8 mouse cellular contexts compared by ENCODE assay signal in genomic region chr16:75766388-75767249, GRCm38 (mm10). TPM values are rescaled to one million over a fixed set of nuclear protein-coding genes. Genes with fewer than 3 reads are reported as not detected.
DNase-seq lines count a peak whose midpoint lies in the region; ATAC-seq and TF ChIP-seq lines count a peak whose summit lies in the region.

Gene Hspa13 (minus strand): TSS chr16:75767104.

- H3K27ac ChIP-seq in ES-Bruce4 (ENCODE audit: insufficient read depth, low read length): 0 out of 2 replicates have a peak within 1 kb of the TSS, but pooled peaks have one; percentile 63
- peak within 1 kb of the TSS; percentile 74 for H3K27ac ChIP-seq in forebrain, embryonic 13.5 days
- peak within 1 kb of the TSS; percentile 72 for H3K27ac ChIP-seq in liver, postnatal 0 days (ENCODE audit: low read depth)
- peak within 1 kb of the TSS; percentile 78 for H3K27ac ChIP-seq in neural tube, embryonic 14.5 days (ENCODE audit: low read depth, low read length)

- no peaks in the 10 kb centered on the region for H3K4me1 ChIP-seq in ES-Bruce4 (ENCODE audit: control insufficient read depth, insufficient read depth, low read length)
- H3K4me1 ChIP-seq in forebrain, embryonic 13.5 days: peaks cover 19% of the 10 kb centered on the region
- 0 out of 2 replicates have a peak, but pooled peaks cover 4% of the 10 kb centered on the region for H3K4me1 ChIP-seq in liver, postnatal 0 days (ENCODE audit: insufficient read depth)
- no peaks in the 10 kb centered on the region for H3K4me1 ChIP-seq in neural tube, embryonic 14.5 days (ENCODE audit: control insufficient read depth, insufficient read depth, low read length)

- peaks cover 4% of the 10 kb centered on the region; the same call in 1 of the 2 replicates for H3K36me3 ChIP-seq in ES-Bruce4 (ENCODE audit: control insufficient read depth, insufficient read depth, low read length, poor library complexity, severe bottlenecking)
- peaks cover 27% of the 10 kb centered on the region for H3K36me3 ChIP-seq in forebrain, embryonic 13.5 days (ENCODE audit: poor library complexity, severe bottlenecking)
- H3K36me3 ChIP-seq in liver, postnatal 0 days (replicated peaks; ENCODE audit: insufficient read depth, low read length): no peaks in the 10 kb centered on the region; the same call in 1 of the 2 replicates
- H3K36me3 ChIP-seq in neural tube, embryonic 14.5 days (ENCODE audit: control insufficient read depth, insufficient read depth, low read length): peaks cover 8% of the 10 kb centered on the region

- no peaks in the 10 kb centered on the region for H3K9me3 ChIP-seq in ES-Bruce4 (replicated peaks; ENCODE audit: control insufficient read depth, insufficient read depth, low read length, poor library complexity, severe bottlenecking)
- no peaks in the 10 kb centered on the region for H3K9me3 ChIP-seq in forebrain, embryonic 13.5 days (replicated peaks)
- H3K9me3 ChIP-seq in liver, postnatal 0 days (ENCODE audit: low read length): no peaks in the 10 kb centered on the region
- no peaks in the 10 kb centered on the region for H3K9me3 ChIP-seq in neural tube, embryonic 14.5 days (ENCODE audit: control insufficient read depth, low read length)

- no peak for TF ChIP-seq EP300 in ES-Bruce4 (IDR thresholded peaks at IDR 0.05; ENCODE audit: insufficient read depth, low read depth, low read length)
- TF ChIP-seq EP300 in liver, postnatal 0 days (IDR thresholded peaks at IDR 0.05; ENCODE audit: low read depth): peak; percentile 13; the same call in 1 of the 2 replicates

- WGBS in forebrain, embryonic 13.5 days: under 1% methylated on average over 51 of the region's 51 CpGs
- WGBS in large intestine, adult 2 months: under 1% methylated on average over 51 of the region's 51 CpGs
- WGBS in liver, postnatal 0 days (ENCODE audit: insufficient replicate concordance): under 1% methylated on average over 51 of the region's 51 CpGs
- under 1% methylated on average over 51 of the region's 51 CpGs for WGBS in neural tube, embryonic 14.5 days

- peak; percentile 99 for ATAC-seq in cerebellum, adult (ENCODE audit: insufficient number of reproducible peaks, low FRiP score, low TSS enrichment)
- peak; percentile 99 for ATAC-seq in forebrain, embryonic 13.5 days
- peak; percentile 98 for ATAC-seq in liver, postnatal 0 days
- peak; percentile 99 for ATAC-seq in neural tube, embryonic 14.5 days (ENCODE audit: low read depth)

- H3K9ac ChIP-seq in ES-Bruce4 (ENCODE audit: low read depth, poor library complexity, severe bottlenecking): peak within 1 kb of the TSS; percentile 71
- H3K9ac ChIP-seq in forebrain, embryonic 13.5 days: peak within 1 kb of the TSS; percentile 76
- peak within 1 kb of the TSS; percentile 79 for H3K9ac ChIP-seq in liver, postnatal 0 days (replicated peaks)
- H3K9ac ChIP-seq in neural tube, embryonic 14.5 days (replicated peaks; ENCODE audit: low read depth, low read length): peak within 1 kb of the TSS; percentile 64

- peak within 1 kb of the TSS; percentile 100 for H3K4me3 ChIP-seq in ES-Bruce4 (ENCODE audit: low read depth, low read length)
- peak within 1 kb of the TSS; percentile 71 for H3K4me3 ChIP-seq in forebrain, embryonic 13.5 days
- H3K4me3 ChIP-seq in liver, postnatal 0 days (ENCODE audit: low read depth, low read length): peak within 1 kb of the TSS; percentile 89
- H3K4me3 ChIP-seq in neural tube, embryonic 14.5 days (ENCODE audit: low read depth, low read length): peak within 1 kb of the TSS; percentile 68

- no peak for TF ChIP-seq CTCF in ES-Bruce4 (IDR thresholded peaks at IDR 0.05; ENCODE audit: low read depth, low read length)
- TF ChIP-seq CTCF in liver, postnatal 0 days (IDR thresholded peaks at IDR 0.05; ENCODE audit: low read depth): peak; percentile 29

- peak within 1 kb of the TSS; percentile 67 for H3K4me2 ChIP-seq in forebrain, embryonic 13.5 days
- peak within 1 kb of the TSS; percentile 92 for H3K4me2 ChIP-seq in liver, postnatal 0 days (ENCODE audit: low read depth, low read length)
- peak within 1 kb of the TSS; percentile 64 for H3K4me2 ChIP-seq in neural tube, embryonic 14.5 days (ENCODE audit: low read depth, low read length)

- peak; percentile 19 for TF ChIP-seq POLR2A in ES-Bruce4 (IDR thresholded peaks at IDR 0.05; ENCODE audit: insufficient read depth, low read length)

- peak; percentile 98 for DNase-seq in heart, postnatal 10 days
- DNase-seq in large intestine, adult 2 months (ENCODE audit: low read depth, low spot score): peak; percentile 92
- peak; percentile 97 for DNase-seq in liver, postnatal 0 days
- DNase-seq in testis, postnatal 10 days (ENCODE audit: low spot score): peak; percentile 96

- H3K27me3 ChIP-seq in ES-Bruce4 (ENCODE audit: control insufficient read depth, insufficient read depth, low read length, poor library complexity, severe bottlenecking): no peaks in the 10 kb centered on the region
- H3K27me3 ChIP-seq in forebrain, embryonic 13.5 days: no peaks in the 10 kb centered on the region
- no peaks in the 10 kb centered on the region for H3K27me3 ChIP-seq in liver, postnatal 0 days (ENCODE audit: insufficient read depth, low read length)
- no peaks in the 10 kb centered on the region for H3K27me3 ChIP-seq in neural tube, embryonic 14.5 days (ENCODE audit: control insufficient read depth, insufficient read depth, low read length)

- intact Hi-C loops in heart, postnatal 10 days (cut with DNase I): loop anchor here (5.0 to 10.0 kb wide), 3 partner anchors 528 to 1246 kb away; partner anchors contain the start of genes Nrip1 and Usp25

RNA-seq across cellular contexts. Expression of gene Hspa13, which starts in this region (rescaled TPM):
- polyA plus RNA-seq in ES-Bruce4 (2011; ENCODE audit: insufficient read depth, insufficient read length, low read depth, missing spikeins): 12.6 and 13.2 TPM in 2 replicates
- polyA plus RNA-seq in forebrain, embryonic 13.5 days (2015; fragmentation: Nextera tagmentation; extraction: Ambion mirVana): 38.2 and 39.3 TPM in 2 replicates
- 10 to 100 TPM; 17.6 to 18.4 TPM for total RNA-seq in heart, postnatal 10 days (2021)
- polyA plus RNA-seq in large intestine, adult 2 months (2012; rRNA removed): 4.3 and 7.2 TPM in 2 replicates
- 5.4 and 6.4 TPM in 2 replicates for polyA plus RNA-seq in liver, postnatal 0 days (2015; fragmentation: Nextera tagmentation; extraction: Ambion mirVana)
- 46.8 and 48.5 TPM in 2 replicates for polyA plus RNA-seq in neural tube, embryonic 14.5 days (2014; fragmentation: Nextera tagmentation; extraction: Ambion mirVana)

Comparison
In these comparisons a context has a peak if more than half of its experiments do, and no peak if none do; other contexts are left out.
1. Peak in every context shown above with its lines: DNase-seq, ATAC-seq, H3K4me3 ChIP-seq and H3K27ac ChIP-seq.